Mouse (Mus musculus) testis, adult 2 months (tissue): ENCODE results near the gene Tsc22d1.

ENCODE experiments used
- CTCF ChIP-seq: fragments of 200-500 bp; IDR thresholded peaks from 2 replicates; pipeline ENCODE4 v1.5.1; 2012; ENCODE audit warnings: low read depth, mild to moderate bottlenecking, inconsistent platforms, low read length, moderate library complexity; ENCODE audit not compliant: control insufficient read depth, insufficient read depth, insufficient replicate concordance
- POLR2A ChIP-seq: fragments of 200-500 bp; IDR thresholded peaks from 2 replicates; pipeline ENCODE4 v1.6.1; 2012; ENCODE audit warnings: low read depth, mild to moderate bottlenecking, inconsistent platforms, low read length, moderate library complexity; ENCODE audit not compliant: control insufficient read depth

DNA sequence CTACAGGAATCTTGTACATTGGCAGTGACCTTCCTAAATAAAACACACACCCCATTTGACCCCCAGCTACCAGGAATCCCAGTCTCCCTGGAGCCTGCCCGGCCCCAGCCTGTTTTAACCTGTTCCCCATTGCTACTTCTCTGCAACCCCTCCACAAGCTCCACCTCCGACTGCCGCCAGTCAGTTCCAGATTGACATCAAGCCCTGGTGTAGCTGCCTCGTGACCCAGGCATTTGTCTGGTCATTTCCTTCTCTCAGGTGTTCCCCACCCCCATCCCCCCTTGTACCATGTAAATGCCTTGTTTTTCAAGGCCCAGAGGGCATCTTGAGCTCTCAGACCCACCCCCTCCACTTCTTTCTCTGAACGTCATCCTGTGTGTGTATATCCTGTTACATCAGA is 80.3 kb downstream of the Tsc22d1 start:
- TF ChIP-seq CTCF, result no peak
- no peak for TF ChIP-seq POLR2A
